Mouse (Mus musculus): ENCODE results near the gene Cnrip1.
A peak's percentile ranks its signal among the peaks of the same experiment; 100 is the strongest.
"Not testable (repeated sequence)": the region's sequence is repeated elsewhere in the genome, so short reads cannot be mapped to it uniquely, and the experiment has no call there.

The Cnrip1 gene

DNA sequence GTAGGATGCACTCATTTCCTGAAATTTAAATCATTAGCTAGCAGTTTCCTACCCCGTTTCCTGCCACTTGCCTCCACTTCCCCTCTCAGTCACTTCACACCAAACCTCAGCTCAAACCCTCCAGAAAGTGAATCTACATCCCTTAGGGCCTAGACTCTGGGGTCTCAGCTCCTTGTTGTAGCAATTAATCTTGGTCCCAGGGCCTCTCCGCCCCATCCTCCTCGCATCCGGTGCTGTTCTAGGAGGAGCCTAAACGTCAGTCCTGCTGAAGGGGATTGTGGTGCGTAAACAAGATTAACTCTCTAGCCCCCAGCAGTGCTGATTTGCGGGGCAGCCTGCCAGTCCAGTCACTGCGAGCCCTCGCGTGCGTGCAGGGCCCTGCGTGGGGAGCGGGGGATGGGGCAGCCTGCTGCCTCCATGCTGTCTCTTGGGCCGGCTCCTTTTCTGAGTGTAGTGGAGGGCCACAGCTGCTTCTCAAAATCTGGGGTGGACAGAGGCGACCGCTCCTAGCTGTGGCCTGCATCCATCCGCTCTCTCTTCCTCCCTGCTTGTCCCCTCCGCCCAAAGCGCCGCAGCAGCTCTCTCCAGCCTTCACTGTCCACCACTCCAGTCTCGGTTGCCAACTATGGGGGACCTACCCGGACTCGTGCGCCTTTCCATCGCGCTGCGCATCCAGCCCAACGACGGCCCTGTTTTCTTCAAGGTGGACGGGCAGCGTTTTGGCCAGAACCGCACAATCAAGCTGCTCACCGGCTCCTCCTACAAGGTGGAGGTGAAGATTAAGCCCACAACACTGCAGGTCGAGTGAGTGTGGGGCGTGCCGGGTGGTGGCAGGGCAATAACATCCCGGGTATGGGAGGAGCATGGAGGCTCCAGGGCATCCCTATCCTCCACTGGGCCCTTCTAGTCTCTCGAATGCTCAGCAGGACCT, at the start of gene Cnrip1, which contains the start of gene Plek:
Cnrip1 (plus strand) TSS at position 42 of the 931 bp plus-strand sequence.
Plek (minus strand) TSS at position 837 of the 931 bp plus-strand sequence.
- DNase-seq (ENCODE audit: low read depth, low spot score): peak; percentile 32

DNA sequence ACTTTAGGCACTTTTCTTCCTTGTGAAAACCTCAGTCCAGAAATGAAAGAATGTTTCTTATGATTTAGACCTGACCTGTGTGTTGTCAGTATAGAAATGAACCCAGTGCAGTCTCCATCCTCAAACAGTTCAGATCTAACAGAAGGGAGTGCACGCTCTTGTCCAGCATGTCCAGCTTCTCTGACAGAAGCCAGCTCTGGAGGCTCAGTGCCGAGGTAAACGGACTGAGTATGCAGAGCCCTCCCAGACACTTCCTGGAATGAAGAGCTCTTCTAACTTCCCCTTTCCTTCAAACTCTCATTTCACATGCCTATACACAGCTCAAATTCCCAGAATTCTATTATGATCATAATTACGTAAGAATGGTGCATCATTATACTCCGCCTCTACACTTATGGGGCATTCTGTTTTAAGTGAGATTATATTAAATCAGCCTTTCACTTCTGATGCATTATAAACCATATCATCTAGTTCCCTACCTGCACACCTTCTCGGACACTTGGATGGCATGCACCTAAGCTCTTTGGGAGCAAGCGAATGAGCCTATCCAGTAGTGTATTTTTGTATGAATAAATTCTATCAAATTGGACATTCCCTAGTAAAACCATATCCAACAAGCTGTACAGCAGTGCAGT, 48.5 kb upstream of the Cnrip1 start:
- DNase-seq (ENCODE audit: low read depth, low spot score): no peak

DNA sequence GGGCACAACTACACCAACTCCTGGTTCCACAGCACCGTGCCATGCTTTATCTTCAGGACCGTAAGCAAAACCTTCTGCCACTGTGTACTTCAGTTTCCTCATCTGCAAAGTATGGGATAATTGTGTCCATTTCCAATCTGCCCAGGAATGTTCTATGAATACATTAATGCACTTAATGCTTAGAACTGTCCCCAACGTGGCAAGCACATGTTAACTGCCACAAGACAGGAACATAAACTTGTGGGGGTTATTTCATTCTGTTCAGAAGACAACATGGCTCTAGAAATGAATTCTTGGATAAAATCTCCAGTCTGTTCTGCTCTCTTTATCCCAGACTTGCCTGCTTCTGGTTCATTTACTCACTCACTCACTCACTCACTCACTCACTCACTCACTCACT, 47.6 kb upstream of the Cnrip1 start:
- no peak for DNase-seq (ENCODE audit: low read depth, low spot score)

DNA sequence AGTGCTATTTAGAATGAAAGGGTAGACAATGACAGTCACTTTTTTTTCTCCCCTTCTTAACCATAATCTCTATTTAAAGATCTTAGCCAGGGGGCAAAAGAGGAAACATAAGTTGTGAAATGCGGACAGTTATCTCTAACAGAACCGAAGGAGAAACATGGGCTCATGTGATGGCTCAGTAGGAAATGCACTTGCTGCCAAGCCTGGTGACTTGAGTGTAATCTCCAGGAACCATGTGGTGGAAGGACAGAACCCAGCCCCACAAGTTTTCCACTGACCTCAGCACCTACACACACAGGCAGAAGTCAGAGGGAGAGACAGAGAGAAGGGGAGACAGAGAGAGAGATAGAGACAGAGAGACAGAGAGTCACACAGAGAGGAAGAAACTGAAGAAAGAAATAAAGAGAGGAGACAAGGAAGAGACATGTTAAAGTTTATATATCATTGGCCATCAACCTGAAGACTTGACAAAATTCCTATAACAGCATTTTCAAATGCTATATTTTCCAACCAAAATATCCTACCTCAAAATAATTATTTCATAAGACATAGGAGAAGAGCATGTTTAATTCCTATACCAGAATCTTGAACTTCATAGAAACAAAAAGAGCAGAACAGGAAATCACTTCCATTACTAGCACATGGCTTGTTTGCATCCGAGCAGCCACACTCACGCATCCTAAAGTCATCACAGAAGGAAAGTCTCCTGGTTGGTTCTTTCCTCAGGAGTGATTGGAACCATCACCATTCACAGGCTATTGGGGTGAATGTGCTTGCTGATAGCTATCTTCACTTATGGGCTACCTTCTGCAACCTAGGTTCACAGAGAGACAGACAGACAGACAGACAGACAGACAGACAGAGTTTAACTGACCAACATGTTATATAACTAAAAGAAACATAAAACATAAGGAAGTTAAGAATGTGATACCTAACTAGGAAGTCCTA, 46.2 kb upstream of the Cnrip1 start:
- DNase-seq (ENCODE audit: low read depth, low spot score): no peak

DNA sequence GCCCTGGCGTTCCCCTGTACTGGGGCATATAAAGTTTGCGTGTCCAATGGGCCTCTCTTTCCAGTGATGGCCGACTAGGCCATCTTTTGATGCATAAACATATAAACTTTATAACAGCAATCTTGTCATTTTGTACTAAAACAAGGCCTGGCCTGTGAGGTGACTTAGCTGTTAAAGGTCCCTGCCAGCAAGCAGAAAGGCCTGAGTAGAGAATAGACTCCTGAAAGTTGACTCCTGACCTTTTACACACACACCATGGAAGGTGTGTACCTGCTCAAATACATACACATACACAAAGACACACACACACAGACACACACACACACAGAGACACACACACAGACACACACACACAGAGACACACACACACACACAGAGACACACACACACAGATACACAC, 44.9 kb upstream of the Cnrip1 start:
- not testable (repeated sequence) for DNase-seq (ENCODE audit: low read depth, low spot score)

DNA sequence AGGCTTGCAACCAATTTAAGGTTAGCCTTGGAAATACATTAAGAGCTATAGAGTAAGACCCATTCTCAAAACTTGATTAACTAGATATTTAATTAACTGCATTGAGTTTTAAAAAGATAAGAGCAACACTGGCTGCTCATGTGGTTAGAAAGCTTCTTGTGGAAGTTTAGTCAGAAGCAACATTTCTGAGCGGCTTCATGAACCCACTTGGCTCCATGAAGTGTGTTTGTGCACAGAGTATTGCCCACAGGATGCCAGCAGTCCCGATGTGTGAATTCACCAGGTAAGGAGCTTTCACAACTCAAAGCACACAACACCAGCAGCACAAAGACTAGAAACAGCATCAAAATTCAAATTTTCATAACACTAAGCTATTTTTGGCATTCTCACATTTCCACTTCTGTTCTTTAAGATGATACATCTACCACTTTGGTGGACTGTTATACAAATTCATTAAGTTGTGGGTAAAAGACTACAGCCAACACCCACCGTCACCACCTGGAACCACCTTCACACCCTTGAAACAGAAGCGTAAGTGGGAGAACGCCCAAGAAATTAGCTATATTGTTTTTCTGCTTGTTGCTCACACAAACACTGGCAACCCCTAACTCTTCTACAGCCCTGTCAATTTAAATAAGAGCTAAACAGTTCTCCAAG, 43.7 kb upstream of the Cnrip1 start:
- no peak for DNase-seq (ENCODE audit: low read depth, low spot score)

DNA sequence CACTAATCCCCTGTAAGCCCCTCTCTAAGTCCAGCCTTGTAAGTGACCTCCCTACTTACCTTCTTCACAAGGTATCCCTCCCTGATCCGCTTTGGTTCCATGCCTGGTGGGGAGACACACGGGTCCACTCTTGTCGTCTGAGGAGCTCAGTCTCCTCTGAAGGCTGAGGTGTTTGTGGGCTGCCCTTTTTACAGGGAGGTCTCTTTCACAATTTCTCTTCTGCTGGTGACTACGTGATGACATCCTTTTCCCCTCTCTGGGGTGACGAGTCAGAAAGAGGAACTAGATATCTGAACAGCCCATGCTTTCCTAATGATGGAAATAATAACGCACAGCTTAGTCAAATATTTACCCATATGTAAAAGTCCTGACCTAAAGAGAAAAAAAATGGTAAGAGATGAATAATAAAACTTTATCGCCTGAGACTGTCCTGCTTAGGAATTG, 42.9 kb upstream of the Cnrip1 start:
- DNase-seq (ENCODE audit: low read depth, low spot score): no peak

DNA sequence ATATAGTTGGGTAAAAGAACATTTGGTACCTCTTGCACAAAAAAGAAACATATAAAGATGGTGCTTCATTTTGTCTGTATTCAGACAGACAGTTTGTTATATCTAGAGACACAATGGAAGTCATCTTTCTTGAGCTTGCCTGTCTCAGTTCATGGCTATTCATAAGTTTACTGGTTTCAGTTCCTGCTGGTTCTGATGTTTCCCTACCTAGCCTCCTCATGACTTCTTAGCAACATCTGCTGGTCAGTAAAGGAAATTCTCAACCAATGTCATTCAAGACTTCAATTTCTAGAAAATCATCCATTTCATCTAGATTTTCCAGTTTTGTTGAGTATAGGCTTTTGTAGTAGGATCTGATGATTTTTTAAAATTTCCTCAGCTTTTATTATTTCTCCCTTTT, 38.4 kb upstream of the Cnrip1 start:
- DNase-seq (ENCODE audit: low read depth, low spot score): no peak

DNA sequence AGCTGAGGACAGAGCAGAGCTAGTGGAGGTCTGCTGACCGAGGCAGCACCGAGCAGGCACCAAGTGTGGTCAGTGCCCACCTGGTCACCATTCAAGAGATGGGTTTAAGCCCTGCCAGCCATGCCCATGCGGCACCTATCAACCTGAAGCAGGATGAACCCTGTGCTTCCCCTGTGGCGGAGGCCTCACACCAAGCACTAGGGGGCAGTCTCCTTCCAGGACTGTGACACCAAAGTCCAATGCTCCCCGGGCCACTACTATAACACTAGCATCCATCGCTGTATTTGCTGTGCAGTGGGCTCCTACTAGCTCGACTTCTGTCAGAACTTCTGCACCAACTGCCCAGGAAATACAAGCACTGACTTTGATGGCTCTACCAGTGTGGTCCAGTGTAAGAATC, 32.1 kb upstream of the Cnrip1 start:
- DNase-seq (ENCODE audit: low read depth, low spot score): no peak

DNA sequence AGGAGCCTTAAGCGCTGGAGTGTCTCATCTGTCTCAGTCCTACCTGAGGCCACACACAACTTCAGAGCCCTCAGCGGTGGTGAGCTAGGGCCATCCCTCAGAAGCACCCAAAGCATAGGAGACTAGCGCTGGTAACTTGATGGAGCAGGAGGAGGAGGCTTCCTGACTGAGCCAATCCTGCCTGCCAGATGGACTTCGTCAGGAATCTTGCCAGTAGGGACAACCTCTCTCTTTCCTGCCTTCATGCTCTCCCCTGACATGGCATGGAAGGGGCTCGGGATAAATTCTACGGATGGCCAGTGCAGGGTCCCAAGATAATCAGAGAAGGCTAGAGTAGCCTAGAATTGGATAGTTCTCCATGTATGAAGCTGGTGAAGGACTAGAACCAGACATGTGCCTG, 28.2 kb upstream of the Cnrip1 start:
- no peak for DNase-seq (ENCODE audit: low read depth, low spot score)

DNA sequence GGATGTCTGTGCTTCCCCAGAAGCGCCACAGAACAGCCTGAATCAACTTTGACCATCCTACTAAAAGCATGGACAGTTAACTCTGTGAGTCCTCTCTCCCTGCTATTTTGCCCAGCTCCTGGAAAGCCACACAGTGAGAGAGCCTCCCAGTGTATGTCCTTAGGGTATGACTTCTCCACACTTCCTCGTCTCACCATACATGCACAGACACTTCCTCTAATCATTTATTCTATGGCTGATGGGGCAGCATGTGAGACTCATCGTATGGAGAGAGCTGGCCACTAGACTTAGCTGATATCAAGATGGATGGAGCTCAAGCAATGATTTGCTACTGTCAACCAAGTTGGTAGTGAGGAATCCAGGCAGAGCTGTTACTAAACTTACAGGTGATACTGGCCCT, 27.4 kb upstream of the Cnrip1 start:
- DNase-seq (ENCODE audit: low read depth, low spot score): no peak

DNA sequence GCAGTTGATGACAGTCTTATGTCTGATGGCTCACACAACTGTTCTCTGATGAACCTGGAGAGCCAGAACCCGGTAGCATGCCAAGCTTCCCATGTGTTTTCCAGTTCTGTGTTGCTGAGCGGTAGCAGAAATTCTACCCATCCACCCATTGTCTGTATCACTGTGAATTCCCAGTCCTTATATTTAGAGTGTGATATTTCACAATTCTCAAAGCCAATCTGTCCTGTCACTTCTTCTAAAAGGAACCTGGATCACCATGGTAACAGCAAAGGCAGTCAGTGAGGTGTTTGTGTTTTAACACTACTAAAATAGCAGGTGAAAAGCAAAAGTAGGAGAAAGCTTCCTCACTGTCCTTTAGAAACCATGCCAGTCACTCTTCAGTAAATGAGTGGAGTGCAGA, 5.6 kb upstream of the Cnrip1 start:
- no peak for DNase-seq (ENCODE audit: low read depth, low spot score)

DNA sequence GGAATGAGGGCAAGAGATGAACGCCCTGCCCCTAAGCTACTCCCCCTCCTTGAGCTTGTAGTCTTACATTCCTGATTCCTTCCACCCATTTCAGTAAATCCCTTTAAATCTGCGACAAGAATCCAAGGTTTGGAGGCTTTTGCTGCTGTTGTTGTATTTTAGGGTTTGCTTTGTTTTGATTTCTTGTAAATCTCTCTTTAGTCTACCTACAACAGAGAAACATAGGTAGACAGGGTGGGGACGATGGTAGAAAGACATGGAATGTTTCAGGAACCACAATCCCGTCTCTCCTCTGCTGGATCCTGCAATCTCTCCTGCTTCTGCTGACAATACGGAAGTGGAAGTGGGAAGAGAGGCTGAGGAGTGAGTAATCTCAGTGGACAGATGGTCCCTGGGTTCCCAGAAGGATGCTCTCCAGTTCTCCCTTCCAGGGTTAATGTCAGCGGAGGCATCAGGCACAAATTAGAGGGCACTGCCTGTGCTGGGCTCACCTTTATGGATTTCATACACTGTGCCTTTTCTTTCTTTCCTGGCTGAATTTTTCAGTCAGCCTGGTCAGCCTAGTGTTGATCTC, 1.2 kb downstream of the Cnrip1 start:
- DNase-seq (ENCODE audit: low read depth, low spot score): no peak

DNA sequence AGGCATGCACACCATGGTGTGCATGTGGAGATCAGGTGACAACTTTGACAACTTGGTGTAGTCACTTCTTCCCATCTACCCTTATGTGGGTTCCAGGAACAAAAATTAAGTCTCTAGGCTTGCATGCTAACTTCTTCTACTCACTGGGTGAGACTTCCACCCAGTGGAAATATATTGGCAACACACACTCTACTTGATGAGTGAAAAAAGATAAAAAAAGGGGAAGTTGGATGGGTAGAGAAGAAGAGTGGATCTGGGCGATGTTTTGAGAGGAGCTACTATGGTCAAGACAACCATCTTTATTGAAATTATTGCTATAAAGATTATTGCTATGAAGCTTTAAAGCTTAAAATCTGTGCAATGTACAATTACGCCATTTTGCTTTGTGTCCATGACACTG, 18.0 kb downstream of the Cnrip1 start:
- DNase-seq (ENCODE audit: low read depth, low spot score): not testable (repeated sequence)

DNA sequence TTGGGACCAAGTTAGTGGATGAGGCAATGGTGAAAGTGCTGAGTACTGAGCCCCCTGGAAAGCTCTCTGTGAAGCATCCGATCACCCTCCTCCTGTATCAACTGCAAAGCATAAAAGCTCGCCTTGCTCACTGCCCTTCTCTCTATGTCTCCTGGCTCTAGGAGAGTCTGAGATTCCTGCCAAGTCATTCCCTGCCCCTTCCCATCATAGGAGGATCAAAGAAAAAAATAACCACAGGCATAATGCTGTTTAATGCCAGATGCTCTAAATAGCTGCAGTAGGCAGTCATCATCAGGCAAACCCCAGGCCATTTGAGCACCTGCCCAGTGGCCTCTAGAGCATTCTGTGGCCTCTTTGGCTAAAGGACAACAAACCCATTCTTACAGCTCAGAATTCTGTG, 24.3 kb downstream of the Cnrip1 start:
- DNase-seq (ENCODE audit: low read depth, low spot score): no peak

DNA sequence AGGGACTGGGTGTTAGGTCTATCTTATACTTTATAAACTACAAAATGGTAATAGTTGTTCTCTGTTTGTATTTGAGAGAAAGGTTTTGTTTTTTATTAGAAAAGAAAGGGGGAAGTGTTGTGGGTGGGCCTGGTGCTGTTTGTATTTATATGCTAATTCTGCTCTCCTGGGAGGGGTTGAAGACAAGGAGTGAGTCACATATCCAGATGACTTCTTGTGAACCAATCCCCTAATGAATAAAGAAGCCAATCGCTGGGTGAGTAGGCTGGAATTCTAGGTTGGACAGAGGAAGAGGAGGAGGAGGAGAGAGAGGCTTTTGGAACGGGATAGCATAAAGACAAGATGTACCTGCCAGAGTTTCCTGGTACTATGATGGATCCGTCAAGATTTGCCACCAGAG, 30.7 kb downstream of the Cnrip1 start:
- DNase-seq (ENCODE audit: low read depth, low spot score): no peak

DNA sequence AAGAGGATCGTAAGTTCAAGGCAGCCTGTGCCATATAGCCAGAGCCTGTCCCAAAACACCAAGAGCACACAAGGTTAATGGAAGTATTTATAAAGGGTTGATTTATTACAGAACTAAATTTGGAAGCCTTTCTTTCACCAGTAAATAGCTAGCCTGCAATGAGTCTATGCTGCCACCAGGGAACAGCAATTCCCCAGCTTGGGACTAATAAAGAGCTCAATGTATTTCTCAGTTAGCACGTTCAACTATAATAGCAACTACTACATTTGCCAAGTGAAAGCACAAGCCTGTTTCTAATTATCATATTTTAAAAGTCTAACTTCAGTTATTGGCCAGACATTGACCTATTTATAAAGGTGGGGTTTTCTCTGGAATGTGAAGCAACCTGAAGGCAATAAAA, 31.6 kb downstream of the Cnrip1 start:
- no peak for DNase-seq (ENCODE audit: low read depth, low spot score)

DNA sequence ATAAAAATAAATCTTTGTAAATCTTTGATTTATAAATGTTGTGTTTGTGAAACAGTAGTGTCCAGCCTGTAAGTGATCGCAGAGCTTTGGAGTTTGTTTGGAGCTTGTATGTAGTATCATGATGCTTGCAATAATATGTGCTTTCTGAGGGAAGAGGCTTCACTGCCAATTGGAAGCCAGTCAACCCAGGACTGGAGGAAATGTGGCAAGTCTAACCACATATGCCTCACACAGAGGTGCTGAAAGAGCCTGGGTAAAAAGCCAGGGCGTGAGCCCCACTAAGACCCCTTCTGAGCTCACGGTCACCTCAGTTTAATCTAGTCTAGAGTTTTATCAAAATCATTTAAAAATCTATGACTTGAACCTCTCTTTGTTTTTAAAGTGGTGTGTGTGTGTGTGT, 32.1 kb downstream of the Cnrip1 start:
- DNase-seq (ENCODE audit: low read depth, low spot score): no peak

DNA sequence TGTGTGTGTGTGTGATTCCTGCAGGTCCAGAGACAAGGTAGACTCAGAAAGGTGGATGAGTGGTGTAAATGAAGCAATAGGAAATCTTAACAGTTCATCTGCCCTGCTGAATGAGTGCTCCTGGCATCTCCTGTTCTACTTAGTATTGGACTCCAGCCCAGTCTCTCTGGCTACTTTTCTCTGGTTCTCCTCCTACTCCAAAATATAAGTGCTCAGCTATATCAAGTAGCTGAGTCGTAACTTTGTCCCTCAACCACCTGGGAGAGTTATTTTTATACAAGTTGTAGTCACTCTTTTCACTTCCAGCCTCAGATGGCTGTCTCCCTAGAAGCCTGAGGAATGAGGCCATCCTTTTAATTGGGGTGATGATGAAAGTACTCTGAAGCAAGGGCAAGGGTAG, 32.5 kb downstream of the Cnrip1 start:
- DNase-seq (ENCODE audit: low read depth, low spot score): no peak

DNA sequence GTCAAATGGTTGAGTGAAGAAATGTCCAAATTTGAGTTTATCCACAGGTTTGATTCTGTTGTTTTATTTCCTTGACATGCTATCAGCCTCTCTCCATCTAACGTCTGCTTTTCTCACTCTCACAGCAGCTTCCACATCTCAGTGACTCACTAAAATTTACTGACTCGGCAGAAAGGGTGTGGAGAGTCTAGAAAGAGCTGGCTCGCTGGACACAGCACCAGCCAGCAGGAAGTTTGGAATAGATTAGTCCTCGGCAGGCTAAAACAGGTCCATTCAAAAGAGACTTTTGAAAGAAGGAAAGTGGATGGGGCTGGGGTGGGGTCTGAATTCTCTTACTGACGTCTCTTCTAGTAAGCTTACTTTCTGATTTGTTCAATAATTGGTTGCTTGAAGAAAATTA, 34.7 kb downstream of the Cnrip1 start:
- DNase-seq (ENCODE audit: low read depth, low spot score): no peak

DNA sequence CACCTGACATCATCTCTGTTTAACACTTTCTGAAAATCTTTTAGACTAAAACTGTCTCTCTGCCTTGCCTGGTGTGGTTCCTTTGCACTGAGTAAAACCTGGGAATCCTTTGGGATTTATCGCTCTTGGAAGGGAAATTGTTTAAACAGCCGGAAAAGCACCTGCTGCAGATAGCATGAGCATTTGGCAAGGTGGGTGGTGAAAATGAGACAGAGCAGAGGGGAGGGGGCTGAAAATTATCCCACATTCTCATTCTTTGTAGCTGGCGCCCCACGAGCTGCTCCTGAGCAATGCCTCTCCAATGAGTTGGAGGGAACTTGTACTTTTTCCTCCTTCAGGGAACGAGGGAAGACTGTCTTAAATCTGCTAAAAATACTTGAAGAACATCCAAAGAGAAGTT, 55.5 kb downstream of the Cnrip1 start:
- no peak for DNase-seq (ENCODE audit: low read depth, low spot score)

All from embryo, embryonic 11.5 days (tissue).